Mouse (Mus musculus) forebrain, embryonic 12.5 days (tissue): ENCODE data around the gene Inafm2. TPM values are rescaled to one million over a fixed set of nuclear protein-coding genes. Genes with fewer than 3 reads are reported as not detected.

Experiments used
- ATAC-seq: fragments of 200-750 bp; cut with Nextera tagmentation; 2 replicates; pipeline ENCODE4 v1.8.0; 2017; ENCODE audit warnings: moderate TSS enrichment; ENCODE audit not compliant: low FRiP score
- H3K27ac ChIP-seq: fragments of 300-500 bp; sonication (generic); 2 replicates; pipeline ENCODE4 v1.5.1; 2016; ENCODE audit warnings: mild to moderate bottlenecking
- H3K27me3 ChIP-seq: fragments of 300-500 bp; sonication (generic); 2 replicates; pipeline ENCODE4 v1.6.1; 2016; ENCODE audit warnings: mild to moderate bottlenecking
- H3K36me3 ChIP-seq: fragments of 300-500 bp; sonication (generic); replicated peaks from 2 replicates; pipeline ENCODE4 v1.6.1; 2016; ENCODE audit warnings: mild to moderate bottlenecking
- H3K4me1 ChIP-seq: fragments of 300-500 bp; sonication (generic); 2 replicates; pipeline ENCODE4 v1.6.1; 2016
- H3K4me2 ChIP-seq: fragments of 300-500 bp; sonication (generic); 2 replicates; pipeline ENCODE4 v1.6.1; 2016; ENCODE audit warnings: mild to moderate bottlenecking, moderate library complexity
- H3K4me3 ChIP-seq: fragments of 300-500 bp; sonication (generic); replicated peaks from 2 replicates; pipeline ENCODE4 v1.5.1; 2016; ENCODE audit warnings: mild to moderate bottlenecking
- H3K9ac ChIP-seq: fragments of 300-500 bp; sonication (generic); 2 replicates; pipeline ENCODE4 v1.6.1; 2016; ENCODE audit warnings: mild to moderate bottlenecking
- H3K9me3 ChIP-seq: fragments of 300-500 bp; sonication (generic); 2 replicates; pipeline ENCODE4 v1.6.1; 2016
- WGBS: fragments of 180-500 bp; shearing (Covaris S2); methylation state at CpG from one replicate; pipeline ENCODE4 v1.1.7; 2016; 5-methylcytosine and 5-hydroxymethylcytosine counted together
- polyA plus RNA-seq: library from polyadenylated mRNA; unstranded; fragments of >200 nt; fragmentation: Nextera tagmentation; extraction: Ambion mirVana; gene quantifications from 2 replicates; pipeline ENCODE4 v1.2.1, GENCODE M21; 2016

Gene Inafm2
- 22.3 and 24.4 TPM in 2 replicates for polyA plus RNA-seq

- peaks cover 4% of the 10 kb centered on the region; the same call in 1 of the 2 replicates for H3K36me3 ChIP-seq
- H3K4me1 ChIP-seq = peaks cover 42% of the 10 kb centered on the region
- ATAC-seq = peak; percentile 92
- peak within 1 kb of the TSS; percentile 87 for H3K9ac ChIP-seq
- H3K27ac ChIP-seq = peak within 1 kb of the TSS; percentile 37; the same call in 1 of the 2 replicates
- H3K9me3 ChIP-seq = no peaks in the 10 kb centered on the region
- WGBS = under 1% methylated on average over 51 of the region's 57 CpGs
- peak within 1 kb of the TSS; percentile 94 for H3K4me3 ChIP-seq
- peak within 1 kb of the TSS; percentile 98 for H3K4me2 ChIP-seq
- H3K27me3 ChIP-seq = peaks cover 38% of the 10 kb centered on the region
Measured at GRCm38 (mm10) chr2:118745232-118745884, at the start of gene Inafm2. Gene Inafm2, plus strand, starts transcription at chr2:118745758.

- Histone ChIP-seq H3K4me2 (no peak overlapping the region), H3K9ac (no peak overlapping the region), H3K4me1 (peaks cover 16% of the 10 kb centered on the region), H3K36me3 (no peaks in the 10 kb centered on the region), H3K27me3 (peaks cover 83% of the 10 kb centered on the region), H3K27ac (no peak overlapping the region), H3K9me3 (no peaks in the 10 kb centered on the region), H3K4me3 (no peak overlapping the region)
- WGBS = 55% methylated on average over 21 of the region's 21 CpGs
- no peak for ATAC-seq
Measured at GRCm38 (mm10) chr2:118696451-118697308, 48.9 kb upstream of the Inafm2 start.

- Histone ChIP-seq H3K36me3 (no peaks in the 10 kb centered on the region), H3K27ac (no peak overlapping the region), H3K9me3 (no peaks in the 10 kb centered on the region), H3K4me2 (no peak overlapping the region), H3K9ac (no peak overlapping the region), H3K4me1 (peaks cover 20% of the 10 kb centered on the region), H3K27me3 (peaks cover 86% of the 10 kb centered on the region), H3K4me3 (no peak overlapping the region)
- WGBS = 47% methylated on average over 5 of the region's 5 CpGs
- ATAC-seq = no peak
Measured at GRCm38 (mm10) chr2:118697311-118697877, 48.2 kb upstream of the Inafm2 start.

GRCm38 (mm10) chr2:118697955-118698354 is 47.6 kb upstream of the Inafm2 start:
- peaks cover 89% of the 10 kb centered on the region for H3K27me3 ChIP-seq
- no peak overlapping the region for H3K9ac ChIP-seq
- no peaks in the 10 kb centered on the region for H3K9me3 ChIP-seq
- ATAC-seq = no peak
- peaks cover 26% of the 10 kb centered on the region for H3K4me1 ChIP-seq
- no peaks in the 10 kb centered on the region for H3K36me3 ChIP-seq
- no peak overlapping the region for H3K4me2 ChIP-seq
- no peak overlapping the region for H3K27ac ChIP-seq
- H3K4me3 ChIP-seq = no peak overlapping the region
- 36% methylated on average over 7 of the region's 7 CpGs for WGBS

- Histone ChIP-seq H3K36me3 (no peaks in the 10 kb centered on the region), H3K4me2 (peak overlapping the region; percentile 47), H3K27me3 (peaks cover 93% of the 10 kb centered on the region), H3K9me3 (no peaks in the 10 kb centered on the region), H3K4me1 (peaks cover 42% of the 10 kb centered on the region), H3K9ac (0 out of 2 replicates have a peak overlapping the region, but pooled peaks have one; percentile 8), H3K27ac (no peak overlapping the region), H3K4me3 (peak overlapping the region; percentile 25)
- under 1% methylated on average over 32 of the region's 32 CpGs for WGBS
- peak; percentile 42; the same call in 1 of the 2 replicates for ATAC-seq
Measured at GRCm38 (mm10) chr2:118700179-118701062, 45.1 kb upstream of the Inafm2 start.

- ATAC-seq = no peak
- no peaks in the 10 kb centered on the region for H3K36me3 ChIP-seq
- H3K4me1 ChIP-seq = peaks cover 43% of the 10 kb centered on the region
- no peak overlapping the region for H3K4me2 ChIP-seq
- no peak overlapping the region for H3K27ac ChIP-seq
- WGBS = 0% methylated on average over 5 of the region's 5 CpGs
- H3K9me3 ChIP-seq = no peaks in the 10 kb centered on the region
- H3K9ac ChIP-seq = no peak overlapping the region
- peaks cover 95% of the 10 kb centered on the region for H3K27me3 ChIP-seq
- no peak overlapping the region for H3K4me3 ChIP-seq
Measured at GRCm38 (mm10) chr2:118701161-118701560, 44.4 kb upstream of the Inafm2 start.

- H3K4me2 ChIP-seq = peak overlapping the region; percentile 74
- H3K36me3 ChIP-seq = no peaks in the 10 kb centered on the region
- H3K4me3 ChIP-seq = peak overlapping the region; percentile 44
- 0 out of 2 replicates have a peak, but pooled peaks have one; percentile 10 for ATAC-seq
- H3K27me3 ChIP-seq = peaks cover 95% of the 10 kb centered on the region
- peaks cover 47% of the 10 kb centered on the region for H3K4me1 ChIP-seq
- 2% methylated on average over 51 of the region's 51 CpGs for WGBS
- H3K27ac ChIP-seq = no peak overlapping the region
- peak overlapping the region; percentile 53; the same call in 1 of the 2 replicates for H3K9ac ChIP-seq
- H3K9me3 ChIP-seq = no peaks in the 10 kb centered on the region
Measured at GRCm38 (mm10) chr2:118701971-118702882, 43.3 kb upstream of the Inafm2 start.

- Histone ChIP-seq H3K9ac (peak overlapping the region; percentile 53), H3K27me3 (peaks cover 97% of the 10 kb centered on the region), H3K27ac (no peak overlapping the region), H3K36me3 (no peaks in the 10 kb centered on the region), H3K4me3 (peak overlapping the region; percentile 44), H3K4me1 (peaks cover 47% of the 10 kb centered on the region), H3K4me2 (peak overlapping the region; percentile 74), H3K9me3 (no peaks in the 10 kb centered on the region)
- WGBS = under 1% methylated on average over 83 of the region's 93 CpGs
- ATAC-seq = peak; percentile 27; the same call in 1 of the 2 replicates
Measured at GRCm38 (mm10) chr2:118702883-118703761, 42.4 kb upstream of the Inafm2 start.

GRCm38 (mm10) chr2:118703913-118704730 is 41.4 kb upstream of the Inafm2 start, which contains the start of gene Ankrd63:
Gene Ankrd63, minus strand, starts transcription at chr2:118703963.
- Histone ChIP-seq H3K27me3 (peaks cover 100% of the 10 kb centered on the region), H3K36me3 (no peaks in the 10 kb centered on the region), H3K9me3 (no peaks in the 10 kb centered on the region), H3K9ac (peak within 1 kb of the TSS; percentile 53), H3K4me1 (peaks cover 47% of the 10 kb centered on the region), H3K4me2 (peak within 1 kb of the TSS; percentile 74), H3K27ac (no peak within 1 kb of the TSS), H3K4me3 (peak within 1 kb of the TSS; percentile 44)
- WGBS = under 1% methylated on average over 50 of the region's 50 CpGs
- ATAC-seq = no peak
